Mouse (Mus musculus): ENCODE results near the gene Dleu7.
A peak's percentile ranks its signal among the peaks of the same experiment; 100 is the strongest.

Gene Dleu7

GRCm38 (mm10) chr14:62292488-62293339 is at the start of gene Dleu7, which contains the start of gene Rnaseh2b:
Gene Dleu7, minus strand, starts transcription at chr14:62293047.
Gene Rnaseh2b, plus strand, starts transcription at chr14:62292589.
- peak; percentile 84 for DNase-seq (ENCODE audit: low read depth, low spot score)

GRCm38 (mm10) chr14:62341887-62342642 is 49.2 kb upstream of the Dleu7 start:
- DNase-seq (ENCODE audit: low read depth, low spot score): no peak

DNA sequence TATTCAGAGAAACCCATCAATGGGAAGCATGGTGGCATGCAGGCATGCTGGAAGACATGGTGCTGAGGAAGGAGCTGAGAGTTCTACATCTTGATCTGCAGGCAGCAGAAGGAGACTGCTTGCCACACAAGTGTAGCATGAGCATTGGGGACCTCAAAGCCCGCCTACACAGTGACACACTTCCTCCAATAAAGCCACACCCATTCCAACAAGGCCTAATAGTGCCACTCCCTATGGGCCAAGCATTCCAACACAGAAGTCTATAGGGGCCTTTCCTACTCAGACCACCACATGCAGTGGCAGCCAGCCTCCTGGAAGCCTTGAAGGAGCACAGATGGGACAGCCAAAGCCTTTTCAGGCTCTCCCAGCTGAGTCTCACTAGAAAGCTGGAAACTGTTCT is 46.3 kb upstream of the Dleu7 start:
- no peak for DNase-seq (ENCODE audit: low read depth, low spot score)

DNA sequence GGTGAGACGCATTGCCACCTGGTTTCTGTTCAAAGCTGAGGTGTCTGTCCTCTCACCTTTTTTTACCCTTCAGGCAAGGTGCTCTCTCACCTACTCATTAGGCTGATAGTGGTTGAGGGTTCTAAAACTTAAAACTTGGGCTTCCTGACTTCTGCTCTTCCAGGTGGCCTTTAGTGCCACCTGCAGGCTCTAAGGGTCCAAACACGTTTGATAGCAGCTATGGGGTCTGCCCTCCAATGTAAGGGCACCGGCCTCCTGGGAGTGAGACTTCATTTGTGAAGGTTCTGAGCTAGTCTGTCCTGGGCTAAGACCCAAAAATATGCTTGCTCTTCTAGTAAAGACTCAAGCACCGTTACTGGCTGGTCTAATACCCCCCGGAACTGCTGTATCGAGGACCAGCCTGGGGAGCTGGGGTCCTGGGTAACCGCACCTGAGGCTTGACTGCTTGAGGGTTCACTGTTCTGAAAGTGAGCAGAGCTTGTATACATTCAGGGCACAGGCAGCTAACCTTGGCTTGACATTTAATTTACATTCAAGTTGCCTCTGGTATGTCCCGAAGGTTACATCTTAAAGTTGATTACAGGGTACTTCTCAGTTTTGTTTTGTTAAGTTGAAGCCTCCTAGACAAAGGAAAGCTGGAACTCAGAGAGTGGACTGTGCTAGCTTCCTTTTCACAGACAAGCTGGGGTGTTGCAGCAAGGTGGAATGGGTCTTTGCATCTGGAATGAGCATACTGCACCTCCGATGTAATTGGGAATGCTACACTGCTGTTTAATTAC is 41.3 kb upstream of the Dleu7 start:
- DNase-seq (ENCODE audit: low read depth, low spot score): no peak

DNA sequence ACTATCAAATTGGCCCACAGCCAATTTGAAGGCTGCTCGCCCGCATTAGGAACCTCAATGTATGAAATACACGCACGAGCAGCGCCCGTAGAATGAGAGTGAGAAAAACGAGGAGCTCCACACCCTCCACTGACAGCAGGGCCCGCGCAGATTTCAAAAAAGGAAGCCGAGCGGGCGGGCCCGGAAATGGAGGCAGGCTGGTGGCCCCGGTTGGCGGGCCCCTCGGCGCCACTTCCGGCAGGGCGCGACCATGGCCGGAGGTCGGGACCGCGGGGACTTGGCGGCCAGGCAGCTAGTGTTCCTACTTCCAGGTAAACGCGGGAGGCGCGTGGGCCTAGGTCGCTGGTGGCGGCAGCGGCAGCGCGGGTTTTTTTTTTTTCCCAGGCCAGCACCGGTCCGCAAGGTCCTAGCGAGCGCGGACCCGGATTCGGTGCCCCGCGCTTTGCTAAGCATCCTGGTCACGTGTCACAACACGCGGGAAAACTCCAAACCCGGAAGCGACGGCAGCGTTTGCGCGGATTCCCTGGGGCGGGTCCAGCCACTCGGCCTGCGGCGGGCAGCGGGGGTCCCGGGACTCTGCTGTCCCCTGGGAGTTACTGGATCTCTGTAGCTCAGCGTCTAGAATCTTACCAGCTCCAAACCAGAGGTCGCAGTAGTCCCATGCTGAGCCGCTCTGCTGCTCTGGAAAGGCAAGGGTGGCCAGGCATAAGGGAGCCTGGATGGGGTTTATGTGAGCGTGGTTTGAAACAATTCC is 39.2 kb upstream of the Dleu7 start:
- DNase-seq (ENCODE audit: low read depth, low spot score): peak; percentile 91

- DNase-seq (ENCODE audit: low read depth, low spot score): no peak
These were observed 38.6 kb upstream of the Dleu7 start for GRCm38 (mm10) chr14:62331457-62331856.

DNA sequence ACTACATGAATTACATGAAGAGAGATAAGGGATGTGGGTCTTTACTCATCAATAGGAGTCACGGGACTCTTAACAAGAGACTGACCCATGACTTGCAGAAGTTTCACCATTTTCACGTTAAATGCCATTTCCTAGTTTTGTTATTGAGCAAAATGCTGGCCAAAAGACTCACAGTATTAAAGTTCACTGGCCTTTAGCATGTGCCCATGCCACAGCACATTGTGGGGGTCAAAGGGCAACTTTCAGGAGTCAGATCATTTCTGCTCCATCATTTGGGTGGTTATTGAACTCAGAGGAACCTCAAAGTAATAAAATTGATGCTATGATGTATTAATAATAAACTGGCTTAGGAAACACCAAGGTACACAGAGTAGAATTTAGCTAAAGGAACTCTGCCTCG is 36.8 kb upstream of the Dleu7 start:
- no peak for DNase-seq (ENCODE audit: low read depth, low spot score)

DNA sequence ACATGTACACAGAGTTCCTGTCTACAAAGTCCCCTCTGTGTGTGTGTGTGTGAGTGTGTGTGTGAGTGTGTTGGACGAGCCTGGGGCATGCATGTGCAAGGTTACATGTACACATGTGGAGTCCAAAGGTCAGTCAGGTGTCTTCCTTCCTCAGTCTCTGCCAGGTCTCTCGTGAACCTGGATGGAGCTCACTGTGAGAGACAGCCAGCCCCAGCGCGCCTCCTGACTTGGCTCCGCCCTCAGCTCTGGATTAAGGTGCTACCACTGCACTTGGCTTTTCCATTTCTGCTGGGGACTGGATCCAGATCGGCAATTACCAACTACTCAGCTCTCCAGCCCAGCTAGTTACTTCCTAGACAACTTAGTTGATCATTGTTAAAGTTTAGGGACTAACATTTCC is 35.8 kb upstream of the Dleu7 start:
- no peak for DNase-seq (ENCODE audit: low read depth, low spot score)

DNA sequence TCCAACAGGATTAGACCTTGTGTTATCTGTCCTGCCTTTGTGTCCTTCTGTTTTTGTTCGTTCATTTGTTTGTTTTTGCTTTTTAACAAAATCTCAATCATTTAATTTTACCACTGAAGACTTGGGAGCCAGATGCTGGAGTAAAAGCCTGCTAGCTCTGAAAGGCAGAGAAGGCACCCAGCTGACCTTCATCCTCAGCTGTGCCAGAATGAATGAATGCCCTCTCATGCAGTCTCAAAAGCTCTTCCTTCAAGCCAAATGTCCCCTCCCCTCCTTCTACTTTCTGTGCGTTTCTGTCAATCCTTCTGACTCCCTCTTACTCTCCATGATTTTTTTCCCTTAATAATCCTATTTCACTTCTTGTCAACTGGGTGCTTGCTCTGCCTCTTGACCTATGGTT is 34.3 kb upstream of the Dleu7 start:
- no peak for DNase-seq (ENCODE audit: low read depth, low spot score)

- DNase-seq (ENCODE audit: low read depth, low spot score): no peak
These were observed 33.2 kb upstream of the Dleu7 start for GRCm38 (mm10) chr14:62326026-62326425.

DNA sequence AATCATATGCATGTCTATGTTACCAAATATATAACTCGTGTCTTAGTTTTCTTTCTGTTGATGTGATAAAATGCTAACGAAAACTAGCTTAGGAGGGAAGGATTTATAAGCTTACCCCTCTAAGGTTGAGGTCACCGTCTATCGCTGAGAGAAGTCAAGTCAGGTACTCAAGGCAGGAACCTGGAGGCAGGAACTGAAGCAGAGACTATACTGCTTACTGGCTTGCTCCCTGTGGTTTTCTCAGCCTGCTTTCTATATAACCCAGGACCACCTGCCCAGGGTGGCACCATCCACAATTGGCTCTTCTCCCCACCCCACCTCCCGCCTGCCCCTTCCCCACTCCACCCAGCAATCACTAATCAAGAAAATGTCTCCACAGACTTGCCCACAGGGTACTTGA is 32.1 kb upstream of the Dleu7 start:
- no peak for DNase-seq (ENCODE audit: low read depth, low spot score)

DNA sequence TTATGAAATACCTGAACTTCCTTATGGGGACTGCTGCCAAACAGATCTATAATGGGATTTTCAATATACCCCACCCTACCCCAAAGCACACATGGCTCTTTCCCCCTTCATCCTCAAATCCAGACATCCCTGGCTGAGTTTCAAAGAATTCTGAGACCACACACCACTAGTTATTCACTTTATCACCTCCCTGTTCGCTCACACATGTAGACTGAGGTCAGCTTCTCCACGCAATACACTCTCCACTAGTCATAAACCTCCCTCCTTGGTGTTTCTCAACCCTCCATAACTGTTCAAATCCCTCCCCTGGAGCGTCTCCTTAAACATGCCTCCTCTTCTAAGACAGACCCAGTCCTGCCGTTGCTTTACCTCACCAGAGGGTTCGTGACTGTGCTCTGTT is 30.6 kb upstream of the Dleu7 start:
- DNase-seq (ENCODE audit: low read depth, low spot score): no peak

GRCm38 (mm10) chr14:62322581-62323344 is 29.9 kb upstream of the Dleu7 start:
- DNase-seq (ENCODE audit: low read depth, low spot score): no peak

DNA sequence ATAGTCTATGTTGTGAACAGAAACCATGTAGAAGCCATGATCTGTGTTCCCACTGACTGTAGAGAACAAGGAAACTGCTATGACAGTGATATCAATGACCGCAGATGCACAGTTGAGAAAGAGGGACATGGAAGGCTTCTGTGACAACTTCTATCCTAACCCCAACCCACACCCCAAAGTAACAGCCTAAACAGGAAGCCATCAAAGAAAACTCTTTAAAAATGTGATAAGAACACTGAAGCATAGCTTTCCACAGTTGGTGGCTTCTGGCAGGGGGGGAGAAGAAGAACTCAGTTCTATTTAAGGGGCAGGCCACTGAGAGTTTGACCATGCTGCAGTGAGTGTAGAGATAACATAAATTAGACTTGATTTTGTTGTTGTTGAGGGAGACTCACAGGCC is 18.8 kb upstream of the Dleu7 start:
- no peak for DNase-seq (ENCODE audit: low read depth, low spot score)

DNA sequence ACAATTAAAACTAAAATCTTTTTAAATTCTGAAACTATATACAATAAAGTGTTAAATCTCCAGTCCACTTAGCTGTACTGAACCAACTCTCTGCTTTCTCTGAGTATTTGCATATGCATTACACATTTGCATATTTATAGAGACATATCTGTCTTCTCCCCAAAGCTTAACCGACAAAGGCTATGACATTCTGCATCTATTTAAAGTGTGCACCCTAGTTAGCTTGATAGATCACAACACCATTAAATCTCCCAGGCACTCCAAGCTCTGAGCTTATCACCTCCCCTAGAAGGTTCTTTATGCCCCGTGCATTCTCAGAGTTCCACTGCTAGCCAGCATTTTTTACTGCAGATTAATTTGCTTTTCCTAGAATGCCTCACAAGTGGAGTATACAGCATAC is 16.2 kb upstream of the Dleu7 start:
- DNase-seq (ENCODE audit: low read depth, low spot score): no peak

DNA sequence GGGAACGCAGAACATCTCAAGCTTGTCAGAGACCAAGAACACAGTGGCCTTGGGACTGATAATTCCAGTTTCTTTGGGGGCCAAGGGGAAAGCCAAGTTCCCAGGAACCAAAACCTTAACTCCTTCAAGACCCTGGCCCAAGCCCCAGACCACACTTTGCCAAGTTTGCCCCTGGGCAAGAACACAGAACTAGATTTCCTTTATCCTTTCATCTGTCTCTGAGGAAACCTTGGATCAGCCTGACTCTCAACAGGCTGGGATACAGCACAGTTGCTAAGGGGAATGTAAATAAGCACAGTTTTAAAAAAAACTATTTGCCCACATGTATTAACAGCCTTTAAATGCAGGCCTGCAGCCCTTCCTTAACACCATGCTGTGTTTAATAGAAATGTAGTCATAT is 14.7 kb upstream of the Dleu7 start:
- DNase-seq (ENCODE audit: low read depth, low spot score): no peak

DNA sequence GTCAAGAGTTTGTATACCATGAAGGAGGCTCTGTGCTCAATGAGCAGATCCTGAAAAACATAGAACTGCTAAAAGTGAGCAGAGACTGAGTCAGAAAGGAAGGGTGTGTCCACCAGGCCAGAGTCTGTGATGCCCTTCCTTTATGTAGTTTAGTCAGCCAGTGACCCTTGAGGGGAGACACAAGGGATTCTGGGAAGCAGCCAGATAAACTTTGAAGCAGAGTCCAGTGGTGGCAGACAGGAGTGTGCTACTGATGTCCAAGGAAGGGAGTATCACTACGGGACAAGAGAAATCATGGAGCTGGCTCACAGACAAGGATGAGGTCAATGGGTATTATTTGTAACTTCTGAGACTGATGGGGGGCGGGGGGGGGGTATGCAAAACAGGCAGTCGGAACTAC is 7.2 kb upstream of the Dleu7 start:
- no peak for DNase-seq (ENCODE audit: low read depth, low spot score)

DNA sequence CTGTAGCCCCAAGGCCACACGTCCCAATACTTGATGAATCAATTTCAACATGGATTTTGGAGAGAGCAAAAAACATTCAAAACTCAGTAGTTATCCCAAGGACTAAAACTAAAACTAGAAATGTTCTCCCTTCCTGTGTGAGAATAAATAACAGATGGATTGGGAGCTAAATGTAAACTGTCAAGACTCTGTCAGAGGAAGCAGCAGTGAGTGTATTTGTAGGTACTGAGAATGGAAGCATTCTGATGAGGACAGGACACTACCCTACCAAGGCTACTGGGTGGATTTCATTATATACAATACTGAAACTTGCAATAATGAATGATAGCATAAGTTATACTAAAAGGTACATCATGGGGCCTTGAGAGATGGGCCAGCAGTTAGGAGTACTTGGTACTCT is 6.0 kb upstream of the Dleu7 start:
- DNase-seq (ENCODE audit: low read depth, low spot score): no peak

GRCm38 (mm10) chr14:62292166-62292487 is 720 bp downstream of the Dleu7 start:
- DNase-seq (ENCODE audit: low read depth, low spot score): no peak

DNA sequence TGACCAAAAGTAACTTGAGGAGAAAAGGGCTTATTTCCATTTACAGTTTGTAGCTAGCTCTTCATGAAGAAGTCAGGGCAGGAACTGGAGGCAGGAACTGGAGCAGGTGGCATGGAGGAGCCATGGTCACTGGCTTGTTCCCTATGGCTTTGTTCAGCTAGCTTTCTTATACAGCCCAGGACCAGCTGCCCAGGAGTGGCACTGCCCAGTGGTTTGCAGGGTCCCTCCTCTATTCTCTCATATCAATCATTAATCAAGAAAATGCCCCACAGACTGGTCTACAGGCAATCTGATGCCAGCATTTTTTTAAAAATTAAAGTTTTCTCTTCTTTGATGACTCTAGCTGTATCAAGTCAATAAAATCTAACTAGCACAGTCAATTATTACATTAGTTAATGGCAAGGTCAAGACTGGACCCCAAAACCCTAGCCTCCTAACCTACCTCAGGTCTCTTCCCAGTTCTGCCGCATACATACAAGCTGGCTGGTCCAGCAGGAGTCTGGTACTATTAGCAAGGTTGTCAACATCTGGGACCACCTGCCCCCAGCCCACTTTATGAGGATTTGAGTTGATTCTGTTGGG is 1.4 kb downstream of the Dleu7 start:
- no peak for DNase-seq (ENCODE audit: low read depth, low spot score)

GRCm38 (mm10) chr14:62288731-62289130 is 4.1 kb downstream of the Dleu7 start:
- DNase-seq (ENCODE audit: low read depth, low spot score): no peak

Data from mesoderm, embryonic 11.5 days (tissue).